Mouse (Mus musculus) spleen, postnatal 10 days (tissue): ENCODE results near the gene Cpsf4.
"Not testable (repeated sequence)": the region's sequence is repeated elsewhere in the genome, so short reads cannot be mapped to it uniquely, and the experiment has no call there.

Experiments
- DNase-seq, 2 experiments: peaks; one replicate each; pipeline ENCODE4 v3.0.0; 2021 to 2022; ENCODE audit warnings: low spot score in 2 of 2

The Cpsf4 gene

GRCm38 (mm10) chr5:145178461-145178980, 11.5 kb downstream of the Cpsf4 start:
- DNase-seq: no peak

GRCm38 (mm10) chr5:145185244-145185643, 18.2 kb downstream of the Cpsf4 start:
- no peak for DNase-seq

- no peak for DNase-seq
Observed at GRCm38 (mm10) chr5:145189416-145189815, 22.4 kb downstream of the Cpsf4 start.

GRCm38 (mm10) chr5:145190373-145190772, 23.4 kb downstream of the Cpsf4 start:
- DNase-seq: no peak

GRCm38 (mm10) chr5:145190875-145191798, 24.1 kb downstream of the Cpsf4 start:
- peak; percentile 90 to 95 for DNase-seq

- DNase-seq: no peak
Observed at GRCm38 (mm10) chr5:145191962-145192361, 24.9 kb downstream of the Cpsf4 start, which contains the start of gene Atp5j2. TSS of gene Atp5j2 (minus strand) at chr5:145192062.

GRCm38 (mm10) chr5:145200387-145200786, 33.4 kb downstream of the Cpsf4 start:
- no peak for DNase-seq

- DNase-seq: peak; percentile 64 to 88
Observed at GRCm38 (mm10) chr5:145201321-145201991, 34.4 kb downstream of the Cpsf4 start, which contains the start of gene Zkscan14. TSS of gene Zkscan14 (minus strand) at chr5:145201868.

GRCm38 (mm10) chr5:145202446-145202845, 35.4 kb downstream of the Cpsf4 start:
- DNase-seq: no peak

- peak; percentile 94 to 97 for DNase-seq
Observed at GRCm38 (mm10) chr5:145203936-145204691, 37.1 kb downstream of the Cpsf4 start, which contains the start of gene Zkscan5. TSS of gene Zkscan5 (plus strand) at chr5:145204562.

GRCm38 (mm10) chr5:145205041-145205440, 38.0 kb downstream of the Cpsf4 start:
- no peak for DNase-seq

- DNase-seq: no peak
Observed at GRCm38 (mm10) chr5:145207385-145207784, 40.4 kb downstream of the Cpsf4 start.

- DNase-seq: no peak
Observed at GRCm38 (mm10) chr5:145207954-145208353, 40.9 kb downstream of the Cpsf4 start.

GRCm38 (mm10) chr5:145208391-145208790, 41.4 kb downstream of the Cpsf4 start:
- not testable (repeated sequence) for DNase-seq

GRCm38 (mm10) chr5:145211340-145211739, 44.3 kb downstream of the Cpsf4 start:
- DNase-seq: no peak

GRCm38 (mm10) chr5:145212216-145212615, 45.2 kb downstream of the Cpsf4 start:
- DNase-seq: no peak

- no peak for DNase-seq
Observed at GRCm38 (mm10) chr5:145213505-145213904, 46.5 kb downstream of the Cpsf4 start.

- no peak for DNase-seq
Observed at GRCm38 (mm10) chr5:145214679-145215078, 47.7 kb downstream of the Cpsf4 start.

GRCm38 (mm10) chr5:145217746-145218145, 50.7 kb downstream of the Cpsf4 start:
- no peak for DNase-seq

- DNase-seq: no peak
Observed at GRCm38 (mm10) chr5:145218206-145218605, 51.2 kb downstream of the Cpsf4 start.

GRCm38 (mm10) chr5:145218671-145219070, 51.7 kb downstream of the Cpsf4 start:
- no peak for DNase-seq

GRCm38 (mm10) chr5:145219981-145220380, 53.0 kb downstream of the Cpsf4 start:
- DNase-seq: no peak
